Mouse (Mus musculus): ENCODE measurements around the gene Sarnp.

Sarnp gene

GRCm38 (mm10) chr10:128891296-128892094 lies 74.4 kb downstream of the Sarnp start, which contains the start of gene Gdf11:
Gene Gdf11, minus strand, starts transcription at chr10:128891718.
- no peak for DNase-seq

DNA sequence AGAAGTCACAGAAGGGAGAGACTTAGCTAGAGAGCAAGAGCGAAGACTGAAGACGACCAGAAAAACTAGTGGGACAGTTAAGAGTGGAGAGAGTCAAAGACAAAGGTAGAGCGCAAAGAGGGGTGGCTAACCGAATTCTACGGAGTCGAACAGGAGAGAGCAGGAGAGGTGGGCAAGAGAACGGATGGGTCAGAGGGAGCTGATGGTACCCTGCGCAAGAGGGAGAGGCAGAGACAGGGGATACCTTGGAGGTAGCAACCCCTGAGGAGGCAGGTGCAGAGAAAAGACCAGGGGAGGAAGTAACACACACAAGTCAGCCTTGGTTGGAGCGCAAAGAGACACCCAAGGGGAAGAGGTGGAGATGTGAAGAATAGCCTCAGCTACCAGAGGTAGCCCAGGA lies 75.1 kb downstream of the Sarnp start:
- DNase-seq: no peak

DNA sequence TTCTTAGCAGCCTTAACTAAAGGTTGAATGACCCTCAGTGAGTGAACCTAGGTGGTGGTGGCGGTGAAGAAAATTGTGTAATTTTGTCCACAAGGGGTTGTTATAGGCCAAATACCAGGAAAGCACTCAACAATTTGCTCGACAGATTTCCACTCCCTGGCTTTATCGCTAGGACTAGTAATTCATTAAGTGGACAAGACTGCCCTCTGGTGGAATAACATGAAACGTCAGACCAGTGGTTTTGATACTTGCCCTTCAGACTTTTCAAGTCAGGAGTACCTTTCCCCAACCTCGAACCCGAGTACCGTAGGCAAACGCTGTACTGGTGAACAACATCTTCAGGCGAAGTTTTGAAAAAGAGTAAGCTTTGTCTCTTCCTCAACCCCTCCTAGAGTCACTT lies 78.3 kb downstream of the Sarnp start:
- DNase-seq: peak; percentile 79

GRCm38 (mm10) chr10:128895952-128896693 lies 79.0 kb downstream of the Sarnp start:
- DNase-seq: no peak

- no peak for DNase-seq
Observed at GRCm38 (mm10) chr10:128896807-128897206, 79.7 kb downstream of the Sarnp start.

- no peak for DNase-seq
Observed at GRCm38 (mm10) chr10:128897501-128897900, 80.4 kb downstream of the Sarnp start.

- no peak for DNase-seq
Observed at GRCm38 (mm10) chr10:128899759-128900490, 82.8 kb downstream of the Sarnp start.

DNA sequence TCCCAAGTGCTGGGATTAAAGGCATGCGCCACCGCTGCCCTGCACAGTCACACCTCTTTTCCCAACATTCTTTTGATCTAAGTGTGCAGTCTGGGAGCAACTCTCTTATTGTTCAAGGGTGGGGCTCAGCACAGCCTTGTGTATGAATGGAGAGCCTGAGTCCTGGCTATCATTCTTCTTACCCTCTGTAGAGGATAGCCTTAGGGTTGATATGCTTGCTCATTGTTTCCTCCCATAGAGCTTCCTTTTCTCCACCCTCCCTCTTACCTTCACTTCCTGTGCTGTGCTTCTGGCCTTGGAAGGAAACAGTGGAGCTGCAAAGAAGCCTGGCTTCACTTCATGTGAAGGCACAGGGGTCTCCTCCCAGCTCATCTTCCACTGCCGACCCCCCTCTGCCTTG lies 83.6 kb downstream of the Sarnp start, which contains the start of gene Cd63:
Cd63 (plus strand) TSS at position 292 of the 400 bp plus-strand sequence.
- no peak for DNase-seq

DNA sequence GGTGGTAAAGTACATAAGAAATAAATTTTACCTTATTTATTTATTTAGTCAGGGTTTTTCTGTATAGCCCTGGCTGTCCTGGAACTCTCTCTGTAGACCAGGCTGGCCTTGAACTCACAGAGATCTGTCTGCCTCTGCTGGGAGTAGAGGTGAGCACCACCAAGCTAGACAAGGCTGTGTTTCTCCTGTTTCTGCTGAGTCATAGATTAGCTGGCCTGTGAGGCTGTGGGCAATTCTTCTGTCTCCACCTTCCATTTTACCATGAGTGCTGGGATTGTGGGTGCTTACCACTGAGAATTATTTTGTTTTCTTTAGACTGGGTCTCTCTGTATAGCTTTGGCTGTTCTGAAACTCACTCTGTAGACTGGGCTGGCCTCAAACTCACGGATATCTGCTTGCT lies 84.3 kb downstream of the Sarnp start:
- no peak for DNase-seq

- DNase-seq: no peak
Observed at GRCm38 (mm10) chr10:128902409-128902988, 85.4 kb downstream of the Sarnp start.

- DNase-seq: no peak
Observed at GRCm38 (mm10) chr10:128904812-128905211, 87.7 kb downstream of the Sarnp start.

DNA sequence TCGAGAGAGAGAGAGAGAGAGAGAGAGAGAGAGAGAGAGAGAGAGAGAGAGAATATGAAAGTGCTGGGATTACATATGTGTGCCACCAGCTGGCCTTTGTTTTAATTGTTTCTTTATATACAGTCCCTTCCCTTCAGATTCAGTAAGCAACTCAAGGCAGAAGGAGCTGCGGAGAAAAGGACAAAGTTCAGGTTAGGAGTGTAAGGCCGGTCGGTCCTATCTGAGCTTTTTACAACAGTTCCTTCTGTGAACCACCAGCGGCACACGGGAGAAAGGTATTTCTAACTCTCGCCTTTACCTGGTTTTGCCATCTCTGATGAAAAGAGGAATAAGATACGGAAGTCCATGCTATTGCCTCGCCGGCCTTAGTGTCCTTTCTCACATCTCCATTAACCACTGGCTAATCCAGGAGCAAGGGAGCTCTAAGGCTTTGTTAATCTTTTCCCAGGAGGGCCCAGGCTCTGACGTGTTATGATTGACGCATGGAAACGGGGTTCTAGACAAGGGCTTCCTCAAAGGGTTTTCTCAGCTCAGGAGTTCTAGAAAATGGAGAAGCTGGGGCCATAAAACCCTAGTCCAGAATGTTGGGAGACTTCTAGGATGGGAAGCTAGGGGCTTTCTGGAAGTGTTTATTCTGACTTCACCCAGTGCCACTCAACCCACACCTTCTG lies 91.8 kb downstream of the Sarnp start:
- DNase-seq: no peak

GRCm38 (mm10) chr10:128909567-128910028 lies 92.5 kb downstream of the Sarnp start:
- peak; percentile 53 for DNase-seq

- DNase-seq: no peak
Observed at GRCm38 (mm10) chr10:128910066-128910841, 93.1 kb downstream of the Sarnp start.

DNA sequence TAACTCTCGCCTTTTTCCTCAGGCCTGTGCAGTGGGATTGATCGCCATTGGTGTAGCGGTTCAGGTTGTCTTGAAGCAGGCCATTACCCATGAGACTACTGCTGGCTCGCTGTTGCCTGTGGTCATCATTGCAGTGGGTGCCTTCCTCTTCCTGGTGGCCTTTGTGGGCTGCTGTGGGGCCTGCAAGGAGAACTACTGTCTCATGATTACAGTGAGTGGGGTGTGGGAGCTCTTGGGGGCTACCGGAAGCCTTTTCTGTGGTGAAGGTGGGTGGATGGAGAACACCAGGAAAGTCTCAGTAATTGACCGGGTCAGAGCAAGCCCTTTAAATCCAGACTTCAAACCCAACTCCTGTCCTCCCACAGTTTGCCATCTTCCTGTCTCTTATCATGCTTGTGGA lies 94.3 kb downstream of the Sarnp start:
- no peak for DNase-seq

DNA sequence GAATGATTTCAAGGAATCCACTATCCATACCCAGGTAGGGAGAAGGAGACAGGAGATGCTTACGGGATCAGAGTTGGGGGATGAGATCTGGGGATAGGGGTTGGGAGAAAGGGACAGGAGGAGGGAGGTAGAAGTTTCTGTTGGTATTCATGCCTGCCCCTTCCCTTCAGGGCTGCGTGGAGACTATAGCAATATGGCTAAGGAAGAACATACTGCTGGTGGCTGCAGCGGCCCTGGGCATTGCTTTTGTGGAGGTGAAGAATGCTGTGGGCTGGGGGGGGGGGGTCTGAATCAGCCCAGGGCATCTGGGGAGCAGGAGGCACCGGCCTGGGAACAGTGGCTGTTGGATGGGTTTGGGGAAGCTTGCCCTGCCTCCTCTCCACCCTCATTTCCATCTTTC lies 95.1 kb downstream of the Sarnp start:
- no peak for DNase-seq

GRCm38 (mm10) chr10:128912791-128913190 lies 95.7 kb downstream of the Sarnp start:
- no peak for DNase-seq

GRCm38 (mm10) chr10:128913219-128913618 lies 96.1 kb downstream of the Sarnp start:
- DNase-seq: peak; percentile 95

DNA sequence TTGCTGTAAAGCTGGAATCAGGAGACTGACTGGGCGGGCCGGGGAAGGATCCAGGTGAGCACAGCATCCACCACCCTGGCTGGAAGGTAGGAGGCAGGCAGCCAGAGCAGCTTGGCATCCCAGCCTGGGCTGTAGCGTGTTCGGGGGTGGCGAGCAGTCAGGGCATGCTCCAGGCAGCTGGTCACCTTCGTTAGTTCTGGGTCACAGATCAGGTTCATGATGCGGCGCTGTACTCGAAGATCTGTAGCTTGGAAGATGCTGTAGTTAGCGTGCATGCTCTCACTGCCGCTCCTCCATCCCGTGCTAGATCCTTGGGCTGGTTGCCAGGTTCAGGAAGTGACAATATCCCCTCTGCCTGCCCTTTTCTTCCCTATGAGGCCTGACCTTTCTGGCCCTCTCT lies 96.6 kb downstream of the Sarnp start:
- DNase-seq: no peak

DNA sequence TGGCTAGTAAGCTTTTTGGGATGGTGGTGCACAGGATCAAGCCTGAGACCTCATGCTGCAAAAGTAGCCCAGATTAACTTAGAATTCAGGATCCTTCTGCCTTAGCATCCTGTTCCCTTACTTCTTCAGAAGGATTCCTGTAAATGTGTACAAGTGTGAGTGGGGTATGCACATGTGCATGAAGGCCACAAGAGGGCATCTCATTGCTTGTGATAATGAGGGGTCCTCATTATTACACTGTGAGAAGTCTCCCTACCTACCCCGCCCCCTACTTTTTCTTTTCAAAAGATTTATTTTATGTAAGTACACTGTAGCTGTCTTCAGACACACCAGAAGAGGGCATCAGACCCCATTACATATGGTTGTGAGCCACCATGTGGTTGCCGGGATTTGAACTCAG lies 98.4 kb downstream of the Sarnp start:
- DNase-seq: no peak

DNA sequence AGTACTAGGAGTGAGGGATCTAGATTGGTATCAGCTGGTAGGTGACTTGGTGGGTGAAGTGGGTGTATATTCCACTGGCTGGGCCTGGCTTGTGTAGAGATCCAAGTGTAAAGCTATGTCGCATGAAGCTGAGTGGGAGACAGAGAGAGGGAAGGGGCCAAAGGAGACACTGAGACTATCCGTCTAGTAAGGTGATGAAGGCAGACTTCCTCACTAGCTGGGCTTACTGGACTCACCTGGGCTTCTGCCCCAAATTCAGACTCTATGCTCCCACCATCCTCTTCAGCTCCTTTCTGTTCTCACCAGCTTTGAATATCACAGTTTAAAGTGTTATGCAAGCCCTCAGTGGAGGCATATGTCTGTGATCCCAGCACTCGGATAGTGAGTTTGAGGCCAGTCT lies 99.5 kb downstream of the Sarnp start:
- no peak for DNase-seq

GRCm38 (mm10) chr10:128917400-128917799 lies 100.3 kb downstream of the Sarnp start:
- DNase-seq: no peak

All from cerebellum, adult 8-10 months (tissue).